Mouse (Mus musculus) liver, postnatal 0 days (tissue): Measurements from ENCODE around the gene Ralgds. TPM values are rescaled to one million over a fixed set of nuclear protein-coding genes. Genes with fewer than 3 reads are reported as not detected.
A peak's percentile ranks its signal among the peaks of the same experiment; 100 is the strongest.

ENCODE experiments used
- ATAC-seq: fragments of 200-750 bp; cut with Nextera tagmentation; 2 replicates; pipeline ENCODE4 v1.8.0; 2017; ENCODE audit warnings: mild to moderate bottlenecking, moderate library complexity
- DNase-seq: peaks from one replicate; pipeline ENCODE4 v3.0.0-alpha.2; 2016
- H3K27ac ChIP-seq: fragments of 300-500 bp; sonication (generic); 2 replicates; pipeline ENCODE4 v1.5.1; 2014; ENCODE audit warnings: antibody characterized with exemption, moderate library complexity, mild to moderate bottlenecking, low read depth
- H3K27me3 ChIP-seq: fragments of 300-500 bp; sonication (generic); 2 replicates; pipeline ENCODE4 v1.6.1; 2014; ENCODE audit warnings: low read length, control low read depth, mixed read lengths; ENCODE audit not compliant: insufficient read depth
- H3K36me3 ChIP-seq: fragments of 300-500 bp; sonication (generic); replicated peaks from 2 replicates; pipeline ENCODE4 v1.6.1; 2014; ENCODE audit warnings: mild to moderate bottlenecking, control low read depth, low read length, moderate library complexity, mixed read lengths; ENCODE audit not compliant: insufficient read depth
- H3K4me1 ChIP-seq: fragments of 300-500 bp; sonication (generic); 2 replicates; pipeline ENCODE4 v1.6.1; 2014; ENCODE audit warnings: antibody characterized with exemption, mild to moderate bottlenecking, control low read depth; ENCODE audit not compliant: insufficient read depth
- H3K4me2 ChIP-seq: fragments of 300-500 bp; sonication (generic); 2 replicates; pipeline ENCODE4 v1.6.1; 2014; ENCODE audit warnings: low read depth, mild to moderate bottlenecking, low read length, moderate library complexity, mixed read lengths
- H3K4me3 ChIP-seq: fragments of 300-500 bp; sonication (generic); 2 replicates; pipeline ENCODE4 v1.5.1; 2014; ENCODE audit warnings: low read depth, low read length
- H3K9ac ChIP-seq: fragments of 300-500 bp; sonication (generic); replicated peaks from 2 replicates; pipeline ENCODE4 v1.6.1; 2014; ENCODE audit warnings: mild to moderate bottlenecking, moderate library complexity
- H3K9me3 ChIP-seq: fragments of 300-500 bp; sonication (generic); 2 replicates; pipeline ENCODE4 v1.6.1; 2016; ENCODE audit warnings: mild to moderate bottlenecking, control low read depth, low read length, mixed read lengths
- CTCF ChIP-seq: sonication (generic); IDR thresholded peaks from 2 replicates; pipeline ENCODE4 v1.5.1; 2016; ENCODE audit warnings: antibody characterized with exemption, low read depth
- EP300 ChIP-seq: IDR thresholded peaks from 2 replicates; pipeline ENCODE4 v1.6.1; 2016; ENCODE audit warnings: antibody characterized with exemption, low read depth, mild to moderate bottlenecking
- WGBS: fragments of 180-500 bp; shearing (Covaris S2); extraction: QIAGEN DNeasy Blood & Tissue Kit; methylation state at CpG from one replicate; pipeline ENCODE4 v1.1.7; 2014; ENCODE audit not compliant: insufficient replicate concordance; 5-methylcytosine and 5-hydroxymethylcytosine counted together
- polyA plus RNA-seq: library from polyadenylated mRNA; unstranded; fragments of >200 nt; fragmentation: Nextera tagmentation; extraction: Ambion mirVana; gene quantifications from 2 replicates; pipeline ENCODE4 v1.2.1, GENCODE M21; 2015

Ralgds gene
- polyA plus RNA-seq, 1 experiment from 2014 or later = 1.8 TPM

- 68% methylated on average over 2 of the region's 2 CpGs for whole genome bisulfite sequencing
- Histone ChIP-seq H3K27ac (no peak overlapping the region), H3K36me3 (no peaks in the 10 kb centered on the region), H3K9me3 (no peaks in the 10 kb centered on the region), H3K4me1 (no peaks in the 10 kb centered on the region), H3K27me3 (no peaks in the 10 kb centered on the region), H3K4me3 (no peak overlapping the region), H3K9ac (no peak overlapping the region), H3K4me2 (no peak overlapping the region)
- DNase-seq (no peak), ATAC-seq (no peak)
- no peak for TF ChIP-seq CTCF
- TF ChIP-seq EP300 = no peak
Measured at GRCm38 (mm10) chr2:28494521-28494920, 18.4 kb upstream of the Ralgds start.

GRCm38 (mm10) chr2:28495207-28495756 lies 17.6 kb upstream of the Ralgds start:
- H3K9ac ChIP-seq = no peak overlapping the region
- no peak for DNase-seq
- H3K9me3 ChIP-seq = no peaks in the 10 kb centered on the region
- H3K27ac ChIP-seq = no peak overlapping the region
- no peaks in the 10 kb centered on the region for H3K36me3 ChIP-seq
- no peak overlapping the region for H3K4me2 ChIP-seq
- no peaks in the 10 kb centered on the region for H3K4me1 ChIP-seq
- 67% methylated on average over 14 of the region's 14 CpGs for WGBS
- no peak overlapping the region for H3K4me3 ChIP-seq
- TF ChIP-seq CTCF (peak; percentile 40), EP300 (no peak)
- no peaks in the 10 kb centered on the region for H3K27me3 ChIP-seq
- no peak for ATAC-seq

DNA sequence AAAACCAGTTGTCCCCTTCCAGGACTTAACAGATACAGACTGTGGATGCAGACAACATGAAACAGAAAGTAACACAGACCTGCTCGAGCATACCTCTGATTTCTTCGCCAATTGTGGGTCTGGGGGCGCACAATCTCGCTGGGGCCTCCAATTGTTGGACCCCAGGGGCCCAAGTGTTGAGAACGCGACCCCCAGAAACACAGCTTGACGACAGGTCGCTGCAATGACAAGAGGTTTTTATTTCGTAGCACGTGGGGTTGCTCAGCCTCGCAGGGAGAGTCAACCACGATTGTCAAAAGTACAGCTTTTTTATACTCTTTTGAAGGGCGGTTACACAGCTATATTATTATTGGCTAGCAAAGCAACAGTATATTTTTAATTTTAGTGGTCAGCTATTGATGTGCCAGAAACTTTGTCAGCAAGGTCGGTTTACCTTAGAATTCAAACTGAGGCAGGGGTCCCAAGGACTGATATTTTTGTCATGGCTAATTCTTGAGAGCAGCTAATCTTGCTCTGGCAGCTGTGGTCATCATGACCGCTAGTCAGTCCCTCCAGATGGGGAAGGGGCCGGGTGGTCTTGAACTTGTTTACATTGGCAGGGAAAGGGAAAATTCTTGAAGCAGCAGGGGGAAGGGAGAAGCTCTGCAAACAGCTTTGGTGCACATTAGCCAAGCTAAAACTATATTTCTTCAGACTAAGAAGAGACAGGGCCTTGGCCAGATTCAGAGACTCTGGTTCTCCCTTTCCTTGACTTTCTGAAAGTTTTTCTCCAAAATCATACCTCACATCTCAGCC lies 16.9 kb upstream of the Ralgds start:
- Histone ChIP-seq H3K27ac (no peak overlapping the region), H3K36me3 (no peaks in the 10 kb centered on the region), H3K9ac (no peak overlapping the region), H3K4me3 (no peak overlapping the region), H3K27me3 (no peaks in the 10 kb centered on the region), H3K4me1 (no peaks in the 10 kb centered on the region), H3K9me3 (no peaks in the 10 kb centered on the region), H3K4me2 (no peak overlapping the region)
- TF ChIP-seq CTCF = no peak
- TF ChIP-seq EP300 = no peak
- ATAC-seq (no peak), DNase-seq (no peak)
- WGBS = 74% methylated on average over 16 of the region's 16 CpGs

GRCm38 (mm10) chr2:28496671-28497070 lies 16.3 kb upstream of the Ralgds start, which contains the start of gene Gbgt1:
TSS of gene Gbgt1 (plus strand) at chr2:28496891.
- no peak within 1 kb of the TSS for H3K4me2 ChIP-seq
- H3K9me3 ChIP-seq = no peaks in the 10 kb centered on the region
- ATAC-seq (no peak), DNase-seq (no peak)
- no peak within 1 kb of the TSS for H3K9ac ChIP-seq
- no peaks in the 10 kb centered on the region for H3K4me1 ChIP-seq
- no peak for TF ChIP-seq EP300
- no peak for TF ChIP-seq CTCF
- no peak within 1 kb of the TSS for H3K27ac ChIP-seq
- no peaks in the 10 kb centered on the region for H3K27me3 ChIP-seq
- 70% methylated on average over 5 of the region's 5 CpGs for WGBS
- no peak within 1 kb of the TSS for H3K4me3 ChIP-seq
- H3K36me3 ChIP-seq = no peaks in the 10 kb centered on the region

GRCm38 (mm10) chr2:28497561-28497960 lies 15.4 kb upstream of the Ralgds start:
- TF ChIP-seq CTCF (no peak), EP300 (no peak)
- no peaks in the 10 kb centered on the region for H3K9me3 ChIP-seq
- ATAC-seq = no peak
- H3K36me3 ChIP-seq = no peaks in the 10 kb centered on the region
- H3K4me3 ChIP-seq = no peak overlapping the region
- no peak for DNase-seq
- H3K27ac ChIP-seq = no peak overlapping the region
- H3K9ac ChIP-seq = no peak overlapping the region
- WGBS = 67% methylated on average over 5 of the region's 5 CpGs
- H3K4me2 ChIP-seq = no peak overlapping the region
- H3K27me3 ChIP-seq = no peaks in the 10 kb centered on the region
- H3K4me1 ChIP-seq = no peaks in the 10 kb centered on the region

DNA sequence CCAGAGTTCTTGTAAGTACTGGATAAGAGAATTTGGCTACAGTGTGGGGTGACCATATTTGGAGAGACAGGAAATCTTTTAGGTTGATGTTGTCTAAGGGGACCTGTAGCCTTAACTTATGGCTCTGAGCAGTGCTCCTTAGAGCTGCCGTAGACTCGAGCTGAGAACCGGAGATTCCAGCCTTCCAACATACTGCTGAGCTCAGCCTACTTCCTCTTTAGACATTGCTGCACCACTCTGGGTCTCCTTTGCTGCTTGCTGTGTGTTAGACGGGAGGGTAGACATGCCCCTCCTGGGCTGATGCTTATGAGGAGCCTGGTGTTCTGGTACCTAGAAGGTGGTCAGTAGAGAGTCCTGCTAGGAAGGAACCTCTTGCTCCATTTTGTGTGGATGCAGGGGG lies 14.5 kb upstream of the Ralgds start:
- no peak overlapping the region for H3K4me2 ChIP-seq
- ATAC-seq (no peak), DNase-seq (no peak)
- 42% methylated on average over 4 of the region's 4 CpGs for WGBS
- TF ChIP-seq EP300 = no peak
- TF ChIP-seq CTCF = no peak
- no peaks in the 10 kb centered on the region for H3K4me1 ChIP-seq
- no peaks in the 10 kb centered on the region for H3K9me3 ChIP-seq
- no peaks in the 10 kb centered on the region for H3K27me3 ChIP-seq
- H3K9ac ChIP-seq = no peak overlapping the region
- H3K27ac ChIP-seq = no peak overlapping the region
- H3K36me3 ChIP-seq = no peaks in the 10 kb centered on the region
- no peak overlapping the region for H3K4me3 ChIP-seq
